Mouse (Mus musculus): ENCODE measurements around the gene Pkp3.

DNA sequence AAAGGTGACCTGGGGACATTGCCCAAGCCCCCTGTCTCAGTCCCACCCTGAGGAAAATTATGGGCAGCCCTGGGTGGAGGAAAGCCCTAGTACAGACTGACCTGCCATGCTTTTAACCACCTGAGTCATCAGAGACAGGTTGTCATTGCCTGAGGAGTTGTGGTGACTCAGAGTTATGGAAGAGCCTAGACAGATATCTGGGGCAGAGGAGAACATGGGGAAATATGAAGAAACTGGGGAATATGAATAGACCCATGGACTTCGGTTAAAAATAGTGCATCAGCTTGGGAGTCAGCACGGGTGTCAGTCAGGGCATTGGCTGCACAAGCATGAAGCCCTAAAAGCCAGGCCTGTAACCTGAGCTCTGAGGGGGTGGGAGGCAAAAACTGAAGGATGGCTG, 28.7 kb upstream of the Pkp3 start:
- TF ChIP-seq POLR2A (IDR thresholded peaks at IDR 0.05; ENCODE audit: borderline replicate concordance, low read depth, low read length) (no peak), CTCF (IDR thresholded peaks at IDR 0.05; ENCODE audit: low read depth, low read length) (no peak)
